Mouse (Mus musculus): ENCODE measurements around the gene Nol12. TPM values are rescaled to one million over a fixed set of nuclear protein-coding genes. Genes with fewer than 3 reads are reported as not detected.

The Nol12 gene
- total RNA-seq, 2 experiments from 2014 or later: 37.4 to 37.6 TPM

- no peak for DNase-seq (ENCODE audit: extremely low spot score in 1 of 2, low spot score in 1 of 2)
Measured at GRCm38 (mm10) chr15:78989152-78990092, 54.7 kb downstream of the Nol12 start.

GRCm38 (mm10) chr15:78990093-78990463 is 55.3 kb downstream of the Nol12 start:
- no peak for DNase-seq (ENCODE audit: extremely low spot score in 1 of 2, low spot score in 1 of 2)

- no peak for DNase-seq (ENCODE audit: extremely low spot score in 1 of 2, low spot score in 1 of 2)
Measured at GRCm38 (mm10) chr15:78990970-78991525, 56.3 kb downstream of the Nol12 start.

GRCm38 (mm10) chr15:78992235-78992634 is 57.5 kb downstream of the Nol12 start:
- no peak for DNase-seq (ENCODE audit: extremely low spot score in 1 of 2, low spot score in 1 of 2)

GRCm38 (mm10) chr15:78992925-78993324 is 58.2 kb downstream of the Nol12 start:
- DNase-seq (ENCODE audit: extremely low spot score in 1 of 2, low spot score in 1 of 2): no peak

Small RNA genes within 50 kb of the gene (microRNA-seq; reads per million reads assigned to microRNA genes)
- gene Mir6955: 0.80 to 1.3 reads per million in 2 experiments

Other genes starting within 250 kb of the Nol12 start
- 100 to 1,000 TPM; 175 to 188 TPM for gene Elfn2, start 216.2 kb upstream of the Nol12 start, total RNA-seq (2021)
- gene Mfng, start 161.5 kb upstream of the Nol12 start, total RNA-seq (2021): 1 to 10 TPM; 5.5 to 6.6 TPM
- gene Card10, start 131.9 kb upstream of the Nol12 start, total RNA-seq (2021): 1 to 10 TPM; 5.0 to 5.5 TPM
- gene Cdc42ep1, start 92.3 kb upstream of the Nol12 start, total RNA-seq (2021): 10 to 100 TPM; 14.2 to 14.9 TPM
- not detected for gene Lgals2, start 79.4 kb upstream of the Nol12 start, total RNA-seq (2021)
- 10 to 100 TPM; 57.1 to 59.0 TPM for gene Gga1, start 57.7 kb upstream of the Nol12 start, total RNA-seq (2021)
- not detected for gene Gm49510, start 35.3 kb upstream of the Nol12 start, total RNA-seq (2021)
- 10 to 100 TPM; 24.3 to 25.3 TPM for gene Sh3bp1, start 35.2 kb upstream of the Nol12 start, total RNA-seq (2021)
- 100 to 1,000 TPM; 161 to 187 TPM for gene Pdxp, start 21.0 kb upstream of the Nol12 start, total RNA-seq (2021)
- gene Lgals1, start 8.2 kb upstream of the Nol12 start, total RNA-seq (2021): 10 to 100 TPM; 15.0 to 18.0 TPM
- 10 to 100 TPM; 14.0 to 16.0 TPM for gene Triobp, start 12.8 kb downstream of the Nol12 start, total RNA-seq (2021)
- 100 to 1,000 TPM; 101 to 108 TPM for gene H1f0, start 93.5 kb downstream of the Nol12 start, total RNA-seq (2021)
- not detected for gene Galr3, start 107.0 kb downstream of the Nol12 start, total RNA-seq (2021)
- 10 to 100 TPM; 17.2 to 17.3 TPM for gene Ankrd54, start 128.0 kb downstream of the Nol12 start, total RNA-seq (2021)
- 10 to 100 TPM; 71.9 to 74.9 TPM for gene Eif3l, start 140.2 kb downstream of the Nol12 start, total RNA-seq (2021)
- gene Micall1, start 174.0 kb downstream of the Nol12 start, total RNA-seq (2021): 10 to 100 TPM; 34.3 to 41.6 TPM
- 100 to 1,000 TPM; 104 to 112 TPM for gene Polr2f, start 206.1 kb downstream of the Nol12 start, total RNA-seq (2021)
- 1 to 10 TPM; 9.1 to 9.6 TPM for gene 1700088E04Rik, start 206.3 kb downstream of the Nol12 start, total RNA-seq (2021)
- 10 to 100 TPM; 38.5 to 41.2 TPM for gene Sox10, start 230.3 kb downstream of the Nol12 start, total RNA-seq (2021)

All from layer of hippocampus, postnatal 25 days (tissue).